Mouse (Mus musculus) liver, embryonic 13.5 days (tissue): Measurements from ENCODE around the gene Phactr1. TPM values are rescaled to one million over a fixed set of nuclear protein-coding genes. Genes with fewer than 3 reads are reported as not detected.

Source experiments
- ATAC-seq: fragments of 200-750 bp; cut with Nextera tagmentation; 2 replicates; pipeline ENCODE4 v1.8.0; 2017; ENCODE audit warnings: low read depth, mild to moderate bottlenecking, moderate number of reproducible peaks, moderate library complexity
- DNase-seq: peaks from one replicate; pipeline ENCODE4 v3.0.0; 2022
- H3K27ac ChIP-seq: fragments of 300-500 bp; sonication (generic); 2 replicates; pipeline ENCODE4 v1.5.1; 2015; ENCODE audit warnings: moderate library complexity, mild to moderate bottlenecking, inconsistent platforms
- H3K27me3 ChIP-seq: fragments of 300-500 bp; sonication (generic); 2 replicates; pipeline ENCODE4 v1.6.1; 2015; ENCODE audit warnings: mild to moderate bottlenecking, inconsistent platforms
- H3K36me3 ChIP-seq: fragments of 300-500 bp; sonication (generic); 2 replicates; pipeline ENCODE4 v1.6.1; 2015; ENCODE audit warnings: mild to moderate bottlenecking, inconsistent platforms
- H3K4me1 ChIP-seq: fragments of 300-500 bp; sonication (generic); replicated peaks from 2 replicates; pipeline ENCODE4 v1.6.1; 2015; ENCODE audit warnings: inconsistent platforms
- H3K4me2 ChIP-seq: fragments of 300-500 bp; sonication (generic); 2 replicates; pipeline ENCODE4 v1.6.1; 2015; ENCODE audit warnings: inconsistent platforms, mild to moderate bottlenecking, moderate library complexity
- H3K4me3 ChIP-seq: fragments of 300-500 bp; sonication (generic); replicated peaks from 2 replicates; pipeline ENCODE4 v1.5.1; 2015; ENCODE audit warnings: mild to moderate bottlenecking, inconsistent platforms
- H3K9ac ChIP-seq: fragments of 300-500 bp; sonication (generic); 2 replicates; pipeline ENCODE4 v1.6.1; 2015; ENCODE audit warnings: mild to moderate bottlenecking, inconsistent platforms
- H3K9me3 ChIP-seq: fragments of 300-500 bp; sonication (generic); replicated peaks from 2 replicates; pipeline ENCODE4 v1.6.1; 2016; ENCODE audit warnings: inconsistent platforms
- WGBS: fragments of 180-500 bp; shearing (Covaris S2); methylation state at CpG from one replicate; pipeline ENCODE4 v1.1.7; 2015; ENCODE audit not compliant: insufficient replicate concordance; 5-methylcytosine and 5-hydroxymethylcytosine counted together
- polyA plus RNA-seq: library from polyadenylated mRNA; unstranded; fragments of >200 nt; fragmentation: Nextera tagmentation; extraction: Ambion mirVana; gene quantifications from 2 replicates; pipeline ENCODE4 v1.2.1, GENCODE M21; 2015

Phactr1 gene
- polyA plus RNA-seq, 1 experiment from 2014 or later: 0.24 TPM

- ATAC-seq (no peak), DNase-seq (no peak)
- no peak overlapping the region for H3K4me2 ChIP-seq
- WGBS: 47% methylated on average over 3 of the region's 3 CpGs
- no peaks in the 10 kb centered on the region for H3K4me1 ChIP-seq
- no peak overlapping the region for H3K4me3 ChIP-seq
- H3K36me3 ChIP-seq: no peaks in the 10 kb centered on the region
- no peak overlapping the region for H3K9ac ChIP-seq
- H3K27ac ChIP-seq: no peak overlapping the region
- no peaks in the 10 kb centered on the region for H3K27me3 ChIP-seq
- no peaks in the 10 kb centered on the region for H3K9me3 ChIP-seq
Measured at GRCm38 (mm10) chr13:43048553-43048952, 368.1 kb downstream of the Phactr1 start.

GRCm38 (mm10) chr13:43053201-43053600 lies 372.8 kb downstream of the Phactr1 start:
- WGBS: 59% methylated on average over 1 of the region's 1 CpGs
- ATAC-seq: no peak
- no peaks in the 10 kb centered on the region for H3K4me1 ChIP-seq

GRCm38 (mm10) chr13:43055136-43055535 lies 374.7 kb downstream of the Phactr1 start:
- Histone ChIP-seq H3K4me2 (no peak overlapping the region), H3K4me1 (no peaks in the 10 kb centered on the region), H3K4me3 (no peak overlapping the region), H3K36me3 (no peaks in the 10 kb centered on the region), H3K9me3 (no peaks in the 10 kb centered on the region), H3K27me3 (no peaks in the 10 kb centered on the region), H3K27ac (no peak overlapping the region), H3K9ac (no peak overlapping the region)
- WGBS: 50% methylated on average over 6 of the region's 6 CpGs
- DNase-seq (no peak), ATAC-seq (no peak)

More at GRCm38 (mm10) chr13:43053201-43053600, 372.8 kb downstream of the Phactr1 start:
- H3K4me3 ChIP-seq: no peak overlapping the region
- no peaks in the 10 kb centered on the region for H3K27me3 ChIP-seq
- no peaks in the 10 kb centered on the region for H3K36me3 ChIP-seq
- no peaks in the 10 kb centered on the region for H3K9me3 ChIP-seq
- no peak for DNase-seq
- H3K9ac ChIP-seq: no peak overlapping the region
- no peak overlapping the region for H3K4me2 ChIP-seq
- no peak overlapping the region for H3K27ac ChIP-seq

GRCm38 (mm10) chr13:43057104-43057503 lies 376.7 kb downstream of the Phactr1 start:
- Histone ChIP-seq H3K4me3 (no peak overlapping the region), H3K9me3 (no peaks in the 10 kb centered on the region), H3K4me1 (no peaks in the 10 kb centered on the region), H3K27ac (no peak overlapping the region), H3K4me2 (no peak overlapping the region), H3K9ac (no peak overlapping the region), H3K27me3 (no peaks in the 10 kb centered on the region), H3K36me3 (no peaks in the 10 kb centered on the region)
- ATAC-seq (no peak), DNase-seq (no peak)
- 48% methylated on average over 2 of the region's 2 CpGs for WGBS

- DNase-seq: no peak
- no peak for ATAC-seq
- Histone ChIP-seq H3K4me3 (no peak overlapping the region), H3K9me3 (no peaks in the 10 kb centered on the region), H3K36me3 (no peaks in the 10 kb centered on the region), H3K27me3 (no peaks in the 10 kb centered on the region), H3K4me1 (no peaks in the 10 kb centered on the region), H3K4me2 (no peak overlapping the region), H3K9ac (no peak overlapping the region), H3K27ac (no peak overlapping the region)
- WGBS: 57% methylated on average over 4 of the region's 4 CpGs
Measured at GRCm38 (mm10) chr13:43063355-43063754, 382.9 kb downstream of the Phactr1 start.

GRCm38 (mm10) chr13:43068716-43069265 lies 388.4 kb downstream of the Phactr1 start:
- Histone ChIP-seq H3K4me1 (no peaks in the 10 kb centered on the region), H3K4me3 (no peak overlapping the region), H3K27ac (no peak overlapping the region), H3K9ac (no peak overlapping the region), H3K4me2 (no peak overlapping the region), H3K9me3 (no peaks in the 10 kb centered on the region), H3K27me3 (no peaks in the 10 kb centered on the region), H3K36me3 (no peaks in the 10 kb centered on the region)
- no peak for DNase-seq
- WGBS: 68% methylated on average over 8 of the region's 8 CpGs
- ATAC-seq: no peak

- Histone ChIP-seq H3K36me3 (no peaks in the 10 kb centered on the region), H3K9me3 (no peaks in the 10 kb centered on the region), H3K4me1 (no peaks in the 10 kb centered on the region), H3K4me3 (no peak overlapping the region), H3K9ac (no peak overlapping the region), H3K27ac (no peak overlapping the region), H3K4me2 (no peak overlapping the region), H3K27me3 (no peaks in the 10 kb centered on the region)
- 52% methylated on average over 4 of the region's 4 CpGs for WGBS
- ATAC-seq (no peak), DNase-seq (no peak)
Measured at GRCm38 (mm10) chr13:43070496-43070895, 390.1 kb downstream of the Phactr1 start.

GRCm38 (mm10) chr13:43070971-43071370 lies 390.5 kb downstream of the Phactr1 start:
- Histone ChIP-seq H3K4me2 (no peak overlapping the region), H3K4me3 (no peak overlapping the region), H3K27ac (no peak overlapping the region), H3K9ac (no peak overlapping the region), H3K36me3 (no peaks in the 10 kb centered on the region), H3K4me1 (no peaks in the 10 kb centered on the region), H3K9me3 (no peaks in the 10 kb centered on the region), H3K27me3 (no peaks in the 10 kb centered on the region)
- no peak for ATAC-seq
- 74% methylated on average over 2 of the region's 2 CpGs for WGBS
- DNase-seq: no peak

GRCm38 (mm10) chr13:43075456-43075855 lies 395.0 kb downstream of the Phactr1 start:
- Histone ChIP-seq H3K27me3 (no peaks in the 10 kb centered on the region), H3K9me3 (no peaks in the 10 kb centered on the region), H3K4me3 (no peak overlapping the region), H3K9ac (no peak overlapping the region), H3K27ac (no peak overlapping the region), H3K36me3 (no peaks in the 10 kb centered on the region), H3K4me1 (no peaks in the 10 kb centered on the region), H3K4me2 (no peak overlapping the region)
- no peak for DNase-seq
- 66% methylated on average over 6 of the region's 6 CpGs for WGBS
- ATAC-seq: no peak

- Histone ChIP-seq H3K4me1 (no peaks in the 10 kb centered on the region), H3K4me3 (no peak overlapping the region), H3K27ac (no peak overlapping the region), H3K27me3 (no peaks in the 10 kb centered on the region), H3K4me2 (no peak overlapping the region), H3K9ac (no peak overlapping the region), H3K36me3 (no peaks in the 10 kb centered on the region), H3K9me3 (no peaks in the 10 kb centered on the region)
- WGBS: 79% methylated on average over 9 of the region's 9 CpGs
- ATAC-seq (no peak), DNase-seq (no peak)
Measured at GRCm38 (mm10) chr13:43077485-43077884, 397.1 kb downstream of the Phactr1 start.

- H3K36me3 ChIP-seq: no peaks in the 10 kb centered on the region
- no peak for ATAC-seq
- DNase-seq: no peak
- no peaks in the 10 kb centered on the region for H3K27me3 ChIP-seq
- 63% methylated on average over 7 of the region's 7 CpGs for WGBS
- H3K4me3 ChIP-seq: no peak overlapping the region
- H3K4me2 ChIP-seq: no peak overlapping the region
- no peaks in the 10 kb centered on the region for H3K4me1 ChIP-seq
- H3K27ac ChIP-seq: no peak overlapping the region
- H3K9ac ChIP-seq: no peak overlapping the region
- no peaks in the 10 kb centered on the region for H3K9me3 ChIP-seq
Measured at GRCm38 (mm10) chr13:43085226-43085625, 404.8 kb downstream of the Phactr1 start.

- DNase-seq: no peak
- WGBS: 26% methylated on average over 7 of the region's 7 CpGs
- no peaks in the 10 kb centered on the region for H3K9me3 ChIP-seq
- H3K9ac ChIP-seq: no peak overlapping the region
- no peak overlapping the region for H3K27ac ChIP-seq
- H3K4me1 ChIP-seq: no peaks in the 10 kb centered on the region
- no peaks in the 10 kb centered on the region for H3K36me3 ChIP-seq
- no peak overlapping the region for H3K4me3 ChIP-seq
- no peak overlapping the region for H3K4me2 ChIP-seq
- no peak for ATAC-seq
- no peaks in the 10 kb centered on the region for H3K27me3 ChIP-seq
Measured at GRCm38 (mm10) chr13:43094365-43094764, 413.9 kb downstream of the Phactr1 start.
